Mouse (Mus musculus): ENCODE results near the gene Gm28035. TPM values are rescaled to one million over a fixed set of nuclear protein-coding genes. Genes with fewer than 3 reads are reported as not detected.

Gm28035 gene
- polyA plus RNA-seq, 1 experiment from 2014 or later = 0.22 TPM

DNA sequence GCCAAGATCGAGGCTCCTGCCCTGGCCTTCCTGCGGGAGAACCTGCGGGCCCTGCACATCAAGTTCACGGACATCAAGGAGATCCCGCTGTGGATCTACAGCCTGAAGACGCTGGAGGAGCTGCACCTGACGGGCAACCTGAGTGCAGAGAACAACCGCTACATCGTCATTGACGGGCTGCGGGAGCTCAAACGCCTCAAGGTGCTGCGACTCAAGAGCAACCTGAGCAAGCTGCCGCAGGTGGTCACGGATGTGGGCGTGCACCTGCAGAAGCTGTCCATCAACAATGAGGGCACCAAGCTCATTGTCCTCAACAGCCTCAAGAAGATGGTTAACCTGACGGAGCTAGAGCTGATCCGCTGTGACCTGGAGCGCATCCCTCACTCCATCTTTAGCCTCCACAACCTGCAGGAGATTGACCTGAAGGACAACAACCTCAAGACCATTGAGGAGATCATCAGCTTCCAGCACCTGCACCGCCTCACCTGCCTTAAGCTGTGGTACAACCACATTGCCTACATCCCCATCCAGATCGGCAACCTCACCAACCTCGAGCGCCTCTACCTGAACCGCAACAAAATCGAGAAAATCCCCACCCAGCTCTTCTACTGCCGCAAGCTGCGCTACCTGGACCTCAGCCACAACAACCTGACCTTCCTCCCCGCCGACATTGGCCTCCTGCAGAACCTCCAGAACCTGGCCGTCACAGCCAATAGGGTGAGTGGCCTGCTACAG, 16.4 kb downstream of the Gm28035 start:
- peaks cover 41% of the 10 kb centered on the region for H3K4me1 ChIP-seq (ENCODE audit: control insufficient read depth, insufficient read depth, low read length)
- no peaks in the 10 kb centered on the region for H3K27me3 ChIP-seq (ENCODE audit: control insufficient read depth, insufficient read depth, low read length)
- no peak overlapping the region for H3K9ac ChIP-seq (ENCODE audit: low read length)
- H3K36me3 ChIP-seq (ENCODE audit: control insufficient read depth, insufficient read depth) = peaks cover 38% of the 10 kb centered on the region
- no peak overlapping the region for H3K4me3 ChIP-seq (ENCODE audit: low read length)
- H3K27ac ChIP-seq (ENCODE audit: low read length) = no peak overlapping the region
- WGBS = 92% methylated on average over 30 of the region's 30 CpGs
- no peaks in the 10 kb centered on the region for H3K9me3 ChIP-seq (replicated peaks; ENCODE audit: control insufficient read depth, low read length)
- ATAC-seq (replicated peaks; ENCODE audit: extremely low read depth, insufficient read depth, low FRiP score) = no peak
- no peak overlapping the region for H3K4me2 ChIP-seq (ENCODE audit: low read depth, low read length)

DNA sequence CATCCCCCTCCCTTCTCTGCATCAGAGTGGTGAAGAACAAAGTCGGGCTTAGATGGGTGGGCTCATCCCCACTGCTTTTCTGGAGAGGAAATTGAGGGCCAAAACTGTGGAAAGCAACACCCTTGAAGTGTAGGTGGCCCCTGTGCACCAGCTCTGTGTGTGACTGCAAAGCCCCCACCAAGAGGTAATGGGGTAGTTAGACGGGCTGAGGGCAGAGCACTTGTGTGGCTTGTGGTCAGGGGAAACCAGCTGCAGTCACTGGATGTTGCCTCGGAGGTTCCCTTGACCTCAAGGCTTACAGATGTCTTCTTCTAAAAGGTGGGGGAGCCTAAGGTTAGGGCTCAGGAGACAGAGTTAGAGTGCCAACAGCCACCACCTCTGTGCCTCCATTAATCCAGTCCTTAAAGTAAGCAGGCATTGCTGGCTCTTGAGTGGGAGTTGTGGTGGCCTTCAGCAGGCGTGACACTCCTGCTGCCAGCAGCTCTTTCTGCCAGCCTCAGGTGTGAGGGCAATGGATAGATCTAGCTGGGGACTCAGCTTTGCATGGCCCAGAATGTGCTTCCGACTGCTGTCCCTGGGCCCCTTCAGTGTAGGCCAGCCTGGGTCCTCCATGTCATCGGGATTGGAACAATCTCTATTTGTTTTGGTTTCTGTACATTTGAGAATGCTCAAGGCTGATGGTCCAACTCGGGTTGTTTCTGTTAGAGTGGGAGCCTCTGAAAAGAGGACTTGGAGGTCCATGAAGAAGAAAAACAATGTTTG, 17.5 kb downstream of the Gm28035 start:
- Histone ChIP-seq H3K36me3 (ENCODE audit: control insufficient read depth, insufficient read depth) (peaks cover 46% of the 10 kb centered on the region), H3K4me2 (ENCODE audit: low read depth, low read length) (peak overlapping the region; percentile 14), H3K9ac (ENCODE audit: low read length) (no peak overlapping the region), H3K9me3 (replicated peaks; ENCODE audit: control insufficient read depth, low read length) (no peaks in the 10 kb centered on the region), H3K27ac (ENCODE audit: low read length) (peak overlapping the region; percentile 70), H3K27me3 (ENCODE audit: control insufficient read depth, insufficient read depth, low read length) (no peaks in the 10 kb centered on the region), H3K4me3 (ENCODE audit: low read length) (no peak overlapping the region), H3K4me1 (ENCODE audit: control insufficient read depth, insufficient read depth, low read length) (peaks cover 36% of the 10 kb centered on the region)
- WGBS = 67% methylated on average over 7 of the region's 7 CpGs
- ATAC-seq (replicated peaks; ENCODE audit: extremely low read depth, insufficient read depth, low FRiP score) = no peak

GRCm38 (mm10) chr2:30258600-30258999, 18.2 kb downstream of the Gm28035 start:
- 33% methylated on average over 4 of the region's 4 CpGs for WGBS
- Histone ChIP-seq H3K9ac (ENCODE audit: low read length) (peak overlapping the region; percentile 32; the same call in 1 of the 2 replicates), H3K4me3 (ENCODE audit: low read length) (no peak overlapping the region), H3K27ac (ENCODE audit: low read length) (peak overlapping the region; percentile 79), H3K27me3 (ENCODE audit: control insufficient read depth, insufficient read depth, low read length) (no peaks in the 10 kb centered on the region), H3K9me3 (replicated peaks; ENCODE audit: control insufficient read depth, low read length) (no peaks in the 10 kb centered on the region), H3K36me3 (ENCODE audit: control insufficient read depth, insufficient read depth) (peaks cover 52% of the 10 kb centered on the region), H3K4me2 (ENCODE audit: low read depth, low read length) (peak overlapping the region; percentile 14; the same call in 1 of the 2 replicates), H3K4me1 (ENCODE audit: control insufficient read depth, insufficient read depth, low read length) (peaks cover 42% of the 10 kb centered on the region)
- peak; percentile 70 for ATAC-seq (replicated peaks; ENCODE audit: extremely low read depth, insufficient read depth, low FRiP score)

DNA sequence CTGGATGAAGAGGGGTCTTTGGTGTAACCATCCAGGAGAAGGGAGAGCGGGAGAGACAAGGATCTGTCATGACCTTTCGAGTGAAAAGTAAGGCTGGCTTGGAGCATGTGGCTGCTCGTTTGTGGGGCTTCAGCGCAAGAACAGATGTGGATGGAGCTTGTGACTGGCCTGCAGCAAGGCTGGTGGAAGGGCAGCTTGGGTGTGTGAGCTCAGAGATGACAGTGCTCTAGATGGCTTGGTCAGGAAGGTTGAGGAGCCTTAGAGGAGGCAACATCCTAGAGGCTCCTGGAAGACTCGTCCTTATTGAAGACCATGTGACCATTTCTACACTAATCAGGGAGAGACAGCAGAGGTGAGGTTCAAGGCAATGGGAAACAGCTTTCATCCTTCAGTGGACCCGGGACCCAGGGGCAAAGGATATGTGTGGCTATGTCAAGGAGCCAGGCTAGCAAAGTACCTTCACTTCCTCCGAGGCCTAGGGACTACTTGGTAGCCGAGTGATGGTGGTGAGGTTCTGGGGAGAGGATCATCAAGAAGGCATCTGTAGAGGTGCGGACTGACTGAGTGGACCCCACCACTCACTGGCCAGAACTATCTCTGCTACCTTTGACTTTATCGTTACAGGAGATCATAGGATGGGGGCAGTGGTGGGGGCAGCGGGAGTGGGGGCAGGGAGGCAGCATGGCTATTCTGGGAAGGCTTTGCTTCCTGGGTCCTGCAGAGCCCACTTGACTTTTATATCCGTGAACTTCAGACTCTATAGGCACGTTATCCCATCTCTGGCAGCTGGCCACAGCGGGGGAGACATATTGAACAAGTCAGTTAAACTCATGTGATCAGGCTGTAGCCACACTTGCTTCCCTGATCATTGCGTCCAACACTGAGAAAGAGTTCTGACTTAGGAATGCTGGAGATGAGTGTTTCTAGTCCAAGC, 19.0 kb downstream of the Gm28035 start:
- no peak for ATAC-seq (replicated peaks; ENCODE audit: extremely low read depth, insufficient read depth, low FRiP score)
- peak overlapping the region; percentile 14; the same call in 1 of the 2 replicates for H3K4me2 ChIP-seq (ENCODE audit: low read depth, low read length)
- peak overlapping the region; percentile 79 for H3K27ac ChIP-seq (ENCODE audit: low read length)
- peak overlapping the region; percentile 32 for H3K9ac ChIP-seq (ENCODE audit: low read length)
- no peaks in the 10 kb centered on the region for H3K27me3 ChIP-seq (ENCODE audit: control insufficient read depth, insufficient read depth, low read length)
- no peaks in the 10 kb centered on the region for H3K9me3 ChIP-seq (replicated peaks; ENCODE audit: control insufficient read depth, low read length)
- 68% methylated on average over 15 of the region's 15 CpGs for WGBS
- H3K4me3 ChIP-seq (ENCODE audit: low read length) = no peak overlapping the region
- peaks cover 58% of the 10 kb centered on the region for H3K36me3 ChIP-seq (ENCODE audit: control insufficient read depth, insufficient read depth)
- peaks cover 48% of the 10 kb centered on the region for H3K4me1 ChIP-seq (ENCODE audit: control insufficient read depth, insufficient read depth, low read length)

- ATAC-seq (replicated peaks; ENCODE audit: extremely low read depth, insufficient read depth, low FRiP score) = no peak
Measured at GRCm38 (mm10) chr2:30261064-30261736, 20.8 kb downstream of the Gm28035 start.

GRCm38 (mm10) chr2:30261921-30262839, 21.8 kb downstream of the Gm28035 start:
- Histone ChIP-seq H3K27me3 (ENCODE audit: control insufficient read depth, insufficient read depth, low read length) (no peaks in the 10 kb centered on the region), H3K4me2 (ENCODE audit: low read depth, low read length) (no peak overlapping the region), H3K36me3 (ENCODE audit: control insufficient read depth, insufficient read depth) (peaks cover 38% of the 10 kb centered on the region), H3K9ac (ENCODE audit: low read length) (no peak overlapping the region), H3K9me3 (replicated peaks; ENCODE audit: control insufficient read depth, low read length) (no peaks in the 10 kb centered on the region), H3K4me3 (ENCODE audit: low read length) (no peak overlapping the region), H3K27ac (ENCODE audit: low read length) (peak overlapping the region; percentile 41), H3K4me1 (ENCODE audit: control insufficient read depth, insufficient read depth, low read length) (peaks cover 76% of the 10 kb centered on the region)
- no peak for ATAC-seq (replicated peaks; ENCODE audit: extremely low read depth, insufficient read depth, low FRiP score)
- 87% methylated on average over 18 of the region's 18 CpGs for WGBS

More at GRCm38 (mm10) chr2:30261064-30261736, 20.8 kb downstream of the Gm28035 start:
- Histone ChIP-seq H3K27me3 (ENCODE audit: control insufficient read depth, insufficient read depth, low read length) (no peaks in the 10 kb centered on the region), H3K4me2 (ENCODE audit: low read depth, low read length) (no peak overlapping the region), H3K27ac (ENCODE audit: low read length) (no peak overlapping the region), H3K36me3 (ENCODE audit: control insufficient read depth, insufficient read depth) (peaks cover 48% of the 10 kb centered on the region), H3K9me3 (replicated peaks; ENCODE audit: control insufficient read depth, low read length) (no peaks in the 10 kb centered on the region), H3K4me3 (ENCODE audit: low read length) (no peak overlapping the region), H3K4me1 (ENCODE audit: control insufficient read depth, insufficient read depth, low read length) (peaks cover 66% of the 10 kb centered on the region), H3K9ac (ENCODE audit: low read length) (no peak overlapping the region)
- WGBS = 90% methylated on average over 4 of the region's 4 CpGs

DNA sequence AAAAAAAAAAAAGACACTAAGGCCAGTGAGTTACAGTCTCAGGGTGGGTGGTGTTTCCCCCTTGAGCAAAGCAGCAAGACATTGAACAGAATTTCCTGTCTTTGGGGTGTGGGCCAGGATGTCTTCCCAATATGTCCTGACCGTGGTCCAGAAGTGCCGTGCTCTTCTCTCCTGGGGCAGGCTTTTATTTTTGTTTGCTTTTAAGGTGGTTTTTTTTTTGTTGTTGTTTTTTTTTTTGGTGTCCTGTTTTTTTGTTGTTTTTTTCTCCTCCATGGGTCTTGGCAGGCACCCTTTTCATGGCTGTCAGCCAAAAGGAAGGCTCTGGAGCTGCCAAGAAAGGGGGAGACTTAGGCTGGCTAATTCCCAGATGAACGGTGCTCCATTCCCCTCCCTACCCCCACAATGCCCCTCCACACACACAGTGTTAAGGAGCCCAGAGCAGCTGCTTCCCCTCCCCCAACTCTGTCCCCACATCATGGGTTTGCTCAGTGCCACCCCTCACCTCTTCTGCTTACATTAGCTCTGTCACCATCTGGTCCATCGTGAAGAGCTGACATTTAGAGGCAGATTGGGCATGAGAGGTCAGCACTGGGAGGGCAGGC, 22.6 kb downstream of the Gm28035 start:
- Histone ChIP-seq H3K36me3 (ENCODE audit: control insufficient read depth, insufficient read depth) (peaks cover 32% of the 10 kb centered on the region), H3K9me3 (replicated peaks; ENCODE audit: control insufficient read depth, low read length) (no peaks in the 10 kb centered on the region), H3K9ac (ENCODE audit: low read length) (no peak overlapping the region), H3K4me1 (ENCODE audit: control insufficient read depth, insufficient read depth, low read length) (peaks cover 68% of the 10 kb centered on the region), H3K27me3 (ENCODE audit: control insufficient read depth, insufficient read depth, low read length) (no peaks in the 10 kb centered on the region), H3K4me3 (ENCODE audit: low read length) (no peak overlapping the region), H3K4me2 (ENCODE audit: low read depth, low read length) (no peak overlapping the region), H3K27ac (ENCODE audit: low read length) (peak overlapping the region; percentile 55)
- WGBS = 46% methylated on average over 4 of the region's 4 CpGs
- ATAC-seq (replicated peaks; ENCODE audit: extremely low read depth, insufficient read depth, low FRiP score) = no peak

All from heart, embryonic 16.5 days (tissue).